Mouse (Mus musculus) cerebellum, postnatal 14 days (tissue): ENCODE results near the gene Olfr317.
"Not testable (repeated sequence)": the region's sequence is repeated elsewhere in the genome, so short reads cannot be mapped to it uniquely, and the experiment has no call there.

ENCODE experiments used
- DNase-seq, 2 experiments: peaks; one replicate each; pipeline ENCODE4 v3.0.0; 2021; ENCODE audit warnings: mixed read lengths in 2 of 2

Olfr317 gene

DNA sequence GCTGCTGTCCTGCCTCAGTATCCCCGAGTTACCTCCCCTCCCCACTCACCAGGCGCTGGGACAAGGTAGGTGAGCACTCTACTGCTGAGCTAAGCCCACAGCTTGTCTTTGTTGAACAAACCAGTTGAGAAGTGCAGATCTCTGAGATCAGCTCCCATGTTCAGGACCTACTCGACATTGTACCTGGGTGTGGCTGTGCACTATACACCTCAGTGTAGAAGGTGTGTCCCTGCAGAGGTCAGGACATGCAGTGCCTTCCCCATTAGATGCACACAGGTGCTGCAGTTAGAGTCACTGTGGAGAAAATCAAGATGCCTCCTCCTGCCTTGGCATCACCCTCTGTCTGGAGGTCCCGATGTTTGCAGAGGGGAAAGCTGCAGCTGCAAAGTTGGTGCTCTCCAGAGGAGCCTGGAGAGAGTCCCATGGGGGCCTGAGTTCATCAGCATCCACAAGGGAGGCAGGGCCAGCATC is at the start of gene Olfr317:
Gene Olfr317, minus strand, starts transcription at position 421 of the 471 bp plus-strand sequence.
- DNase-seq, result no peak

DNA sequence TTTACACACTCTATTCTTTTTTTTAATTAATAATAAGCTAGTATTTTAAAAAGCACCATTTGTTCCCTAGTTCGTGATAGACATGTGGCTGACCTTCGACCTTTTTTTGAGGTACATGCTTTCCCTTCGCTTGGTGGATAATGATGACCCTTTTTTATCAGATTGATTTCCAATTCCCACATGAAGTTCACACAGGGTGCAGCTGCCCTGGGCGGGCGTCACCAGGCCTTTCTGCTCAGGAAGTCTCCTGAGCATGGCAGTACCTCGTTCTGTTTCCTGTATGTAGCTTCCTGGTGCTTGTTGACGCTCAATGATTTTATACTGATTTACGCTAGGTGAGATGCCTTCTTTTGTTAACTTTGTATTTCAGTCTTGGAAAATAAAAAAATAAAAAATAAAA is 49.3 kb upstream of the Olfr317 start:
- no peak for DNase-seq

DNA sequence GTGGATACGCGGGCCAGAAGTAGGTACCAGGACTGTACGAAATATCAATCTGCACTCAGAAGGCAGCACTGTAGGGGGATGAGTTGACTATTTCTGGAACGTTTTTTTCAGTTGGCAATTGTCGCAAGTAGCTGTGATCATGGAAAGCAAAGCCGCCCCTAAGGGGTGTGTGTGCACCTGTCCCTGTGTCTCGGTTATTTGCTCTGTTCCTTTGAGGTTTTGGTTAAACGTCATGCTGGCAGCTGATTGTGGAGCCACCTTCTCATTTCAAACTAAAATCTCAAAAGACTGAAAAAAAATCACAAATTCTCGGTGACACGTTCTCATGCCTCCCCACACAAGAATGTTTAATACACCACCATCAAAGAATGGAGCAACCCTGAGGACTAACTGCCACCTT is 48.6 kb upstream of the Olfr317 start:
- DNase-seq, result no peak

DNA sequence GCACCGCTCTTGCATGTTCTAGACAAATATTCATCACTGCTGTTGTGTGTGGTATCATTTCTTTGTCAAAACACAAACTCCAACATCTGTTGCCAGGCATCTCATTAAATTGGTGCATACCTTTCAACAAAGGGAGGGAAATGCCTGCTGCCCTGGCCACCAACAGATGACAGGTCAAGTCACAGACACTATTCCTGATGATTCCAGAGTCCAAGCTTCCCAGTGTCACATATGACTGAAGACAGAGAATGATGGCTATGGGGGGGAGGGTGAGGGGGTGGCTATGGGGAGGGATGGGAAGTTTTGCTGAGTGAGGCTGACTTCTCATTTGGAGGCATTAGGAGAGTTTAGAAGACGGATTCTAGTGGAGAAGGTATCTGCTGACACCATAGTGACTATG is 45.2 kb upstream of the Olfr317 start:
- no peak for DNase-seq

DNA sequence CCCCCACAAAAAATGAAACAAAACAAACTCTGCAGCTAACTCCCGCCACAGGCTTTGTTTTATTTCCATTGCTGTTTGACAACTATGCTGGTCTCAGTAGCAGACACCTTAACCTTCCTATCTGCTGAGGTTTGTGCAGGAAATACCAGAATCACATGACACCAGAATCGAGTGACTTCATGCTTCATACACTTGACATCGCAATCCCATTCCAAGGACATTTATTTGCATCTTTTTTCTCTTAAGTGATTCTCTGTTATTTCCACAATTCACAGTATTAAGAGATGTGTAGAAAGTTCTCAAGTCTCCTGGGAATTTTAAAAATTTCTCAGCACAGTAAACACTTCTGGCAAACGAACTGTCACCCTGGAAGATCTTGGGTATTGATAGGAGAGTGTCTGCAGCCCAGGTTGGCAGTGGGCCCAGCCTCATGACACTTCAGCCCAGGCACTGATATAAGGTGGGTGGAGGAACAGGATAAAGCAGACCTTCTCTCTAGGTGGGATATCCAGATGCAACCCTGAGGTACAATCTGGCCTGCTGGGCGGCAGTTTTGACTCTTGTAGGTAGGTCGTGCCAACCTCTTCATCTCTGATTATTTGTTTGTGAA is 43.6 kb upstream of the Olfr317 start, which contains the start of gene Olfr314:
Gene Olfr314, plus strand, starts transcription at position 473 of the 610 bp plus-strand sequence.
- DNase-seq, result no peak

DNA sequence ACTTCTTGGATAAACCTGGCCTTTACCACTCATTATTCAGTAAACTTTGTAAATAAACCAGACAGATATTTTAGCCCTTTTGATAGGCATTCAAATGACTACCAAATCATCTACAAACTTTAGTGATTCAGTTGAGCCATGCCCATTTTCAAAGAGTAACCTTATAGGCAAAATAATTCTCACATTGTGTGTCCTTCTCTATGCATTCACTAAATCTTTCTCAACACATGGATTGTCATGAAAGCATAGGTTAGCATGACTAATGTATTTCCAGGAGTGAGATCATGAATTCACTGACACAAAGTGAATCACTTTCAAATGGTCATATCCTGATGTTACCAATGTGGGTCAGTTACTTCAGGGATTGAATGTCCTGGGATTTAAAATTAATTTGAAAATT is 33.9 kb upstream of the Olfr317 start, which contains the start of gene Olfr315:
Gene Olfr315, plus strand, starts transcription at position 301 of the 400 bp plus-strand sequence.
- no peak for DNase-seq

DNA sequence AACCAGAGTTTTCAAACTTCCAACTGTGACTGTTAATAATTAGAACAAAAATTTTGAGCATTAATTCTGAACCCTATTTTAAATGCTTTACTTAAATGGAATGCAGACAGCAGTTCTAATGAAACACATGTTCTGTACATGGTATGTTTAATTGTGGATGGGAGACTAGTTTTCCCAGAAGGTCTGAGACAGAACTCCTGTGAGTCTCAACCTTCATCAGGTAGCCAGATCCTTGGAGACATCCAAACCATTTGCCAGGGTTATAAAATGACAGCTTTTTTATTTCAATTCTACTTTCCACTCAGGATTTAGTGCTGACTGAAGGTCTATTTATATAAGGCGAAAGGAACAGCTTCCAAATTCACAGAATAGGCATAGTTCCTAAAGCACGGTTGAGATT is 13.4 kb upstream of the Olfr317 start, which contains the start of gene Olfr316:
Gene Olfr316, plus strand, starts transcription at position 301 of the 400 bp plus-strand sequence.
- DNase-seq, result no peak

DNA sequence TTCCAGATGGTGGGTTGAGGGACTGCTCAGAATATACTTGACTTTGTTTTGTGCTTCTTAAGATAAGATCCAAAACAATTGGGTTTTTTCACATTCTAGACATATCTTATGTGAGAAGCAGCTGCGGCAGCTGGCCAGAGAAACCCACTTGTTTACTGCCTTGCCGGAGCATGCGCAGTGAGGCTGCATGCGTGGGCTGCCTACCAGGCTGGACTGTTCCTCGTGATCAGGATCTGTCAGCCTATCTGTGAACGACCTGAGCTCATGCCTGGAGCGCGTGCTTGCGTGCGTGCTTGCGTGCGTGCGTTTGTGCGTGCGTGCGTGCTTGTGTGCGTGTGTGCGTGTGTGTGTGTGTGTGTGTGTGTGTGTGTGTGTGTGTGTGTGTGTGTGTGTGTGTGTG is 12.1 kb upstream of the Olfr317 start:
- DNase-seq, result not testable (repeated sequence)

DNA sequence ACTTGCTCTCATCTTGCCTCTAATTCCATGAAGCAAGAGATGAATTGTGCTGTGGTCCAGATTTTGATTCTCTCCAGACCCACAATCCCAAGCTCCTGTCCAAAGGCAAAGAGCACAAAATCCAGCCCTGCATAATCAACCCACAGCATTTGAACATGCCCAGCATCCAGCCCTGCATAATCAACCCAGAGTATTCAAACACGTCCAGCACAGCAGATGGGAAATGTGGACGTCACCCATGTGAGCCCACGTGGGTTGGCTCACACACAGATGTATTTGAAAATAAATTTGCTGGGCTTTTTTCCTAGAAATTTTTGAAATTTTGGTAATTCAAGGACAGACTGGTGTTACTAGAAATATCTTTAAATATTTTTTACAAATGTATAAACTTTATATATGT is 5.6 kb downstream of the Olfr317 start:
- peak; percentile 27 to 29 for DNase-seq

DNA sequence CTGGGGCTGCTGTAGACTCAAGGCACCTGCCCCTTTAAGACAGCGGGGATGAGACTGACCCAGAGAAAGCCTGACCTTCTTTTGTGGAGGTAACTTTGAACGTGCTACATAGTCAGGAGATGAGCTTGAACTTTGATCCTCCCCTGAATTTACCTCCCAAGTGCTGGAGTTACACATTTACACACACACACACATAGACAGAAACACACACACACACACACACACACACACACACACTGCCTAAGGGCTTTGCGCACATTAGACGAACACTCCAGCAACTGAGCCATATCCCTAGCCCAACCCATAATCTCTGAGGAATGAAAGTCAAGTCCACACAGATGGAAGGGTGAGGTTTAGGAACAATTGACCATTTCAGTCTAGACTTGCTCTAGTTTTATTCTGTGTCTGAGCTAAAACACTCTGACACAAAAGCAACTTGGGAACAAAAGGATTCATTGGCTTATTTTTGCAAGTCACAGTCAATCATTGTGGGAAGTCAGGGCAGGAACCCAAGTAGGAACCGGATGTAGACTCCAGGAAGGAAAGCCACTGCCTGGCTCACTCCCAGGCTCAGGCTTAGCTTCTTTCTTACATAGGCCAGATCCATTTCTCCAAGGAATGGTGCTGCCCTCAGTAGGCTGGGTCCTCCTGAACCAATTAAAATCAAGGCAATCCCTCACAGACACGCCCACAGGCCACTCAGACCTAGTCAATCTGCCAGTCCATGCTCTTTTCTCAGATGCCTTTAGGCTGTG is 10.9 kb downstream of the Olfr317 start:
- DNase-seq, result not testable (repeated sequence)

DNA sequence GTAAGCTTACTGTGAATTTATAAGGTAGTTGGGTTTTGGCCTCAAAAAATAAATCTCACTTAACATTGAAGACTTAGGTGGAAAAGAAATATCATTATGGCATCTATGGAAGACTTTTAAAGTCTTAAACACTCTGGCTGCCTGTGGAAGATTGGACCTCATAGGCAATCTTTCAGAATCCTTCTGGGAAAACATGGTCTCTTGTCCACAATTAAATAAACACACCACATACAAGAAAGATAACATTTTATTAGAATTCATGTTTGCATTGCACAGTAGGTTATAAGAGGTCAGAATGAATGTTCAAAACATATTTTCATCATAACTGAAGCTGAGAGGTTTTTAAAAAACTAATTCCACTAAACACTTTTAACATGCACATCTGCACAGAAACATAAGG is 15.1 kb downstream of the Olfr317 start, which contains the start of gene Olfr318:
Gene Olfr318, minus strand, starts transcription at position 101 of the 400 bp plus-strand sequence.
- no peak for DNase-seq

DNA sequence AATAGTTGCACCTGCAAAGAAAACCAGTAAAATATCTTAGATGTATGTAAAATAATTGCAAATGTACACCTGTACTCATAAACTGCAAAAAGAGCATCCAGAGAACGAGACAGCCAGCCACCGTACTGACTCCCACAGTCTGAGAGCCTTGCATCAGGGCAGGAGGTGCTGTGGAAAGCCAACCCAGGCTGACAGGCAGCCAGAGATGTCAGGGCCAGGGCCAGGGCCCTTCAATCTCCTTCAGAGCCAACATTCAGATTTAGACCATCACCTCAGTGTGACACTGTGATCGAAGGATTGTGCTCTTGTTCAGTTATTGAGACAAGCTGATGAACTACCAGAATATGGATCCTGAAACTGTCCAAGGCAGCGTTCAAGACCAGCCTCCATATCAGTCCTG is 19.3 kb downstream of the Olfr317 start:
- DNase-seq, result no peak

DNA sequence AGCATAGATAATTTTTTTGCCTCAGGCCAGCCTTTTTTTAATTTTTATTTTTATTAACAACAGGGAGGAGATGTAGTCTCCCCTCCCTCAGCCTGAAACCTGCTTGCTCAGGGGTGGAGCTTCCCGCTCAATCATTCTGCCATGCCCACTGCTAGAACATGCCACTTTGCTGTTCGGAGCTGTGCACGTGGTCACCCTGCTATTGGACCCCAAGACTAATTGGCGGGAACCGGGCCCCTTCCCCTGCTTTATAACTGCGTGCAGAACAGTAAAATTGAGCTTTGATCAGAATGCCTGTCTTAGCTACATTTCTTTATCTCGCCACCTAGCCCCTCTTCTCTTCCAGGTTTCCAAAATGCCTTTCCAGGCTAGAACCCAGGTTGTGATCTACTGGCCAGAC is 21.3 kb downstream of the Olfr317 start:
- DNase-seq, result not testable (repeated sequence)

DNA sequence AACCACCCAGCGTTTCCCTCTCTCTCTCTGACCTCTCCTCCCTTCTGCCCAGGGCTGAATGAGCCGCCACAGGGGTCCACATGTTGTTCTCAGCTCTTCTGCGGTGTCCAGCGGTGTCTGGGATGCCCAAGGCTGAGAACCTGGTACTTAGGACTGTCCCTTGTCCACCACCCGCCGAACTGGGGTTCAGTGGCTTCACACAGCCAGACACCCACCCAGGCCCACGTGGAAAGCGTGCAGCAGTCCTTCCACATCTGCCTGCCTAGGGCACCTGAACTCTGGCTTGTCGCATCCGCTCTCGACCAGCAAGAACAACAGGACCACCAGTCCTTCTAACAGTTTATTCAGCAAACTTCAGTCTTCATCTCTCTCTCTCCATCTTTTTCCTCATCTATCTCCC is 29.9 kb downstream of the Olfr317 start:
- no peak for DNase-seq

DNA sequence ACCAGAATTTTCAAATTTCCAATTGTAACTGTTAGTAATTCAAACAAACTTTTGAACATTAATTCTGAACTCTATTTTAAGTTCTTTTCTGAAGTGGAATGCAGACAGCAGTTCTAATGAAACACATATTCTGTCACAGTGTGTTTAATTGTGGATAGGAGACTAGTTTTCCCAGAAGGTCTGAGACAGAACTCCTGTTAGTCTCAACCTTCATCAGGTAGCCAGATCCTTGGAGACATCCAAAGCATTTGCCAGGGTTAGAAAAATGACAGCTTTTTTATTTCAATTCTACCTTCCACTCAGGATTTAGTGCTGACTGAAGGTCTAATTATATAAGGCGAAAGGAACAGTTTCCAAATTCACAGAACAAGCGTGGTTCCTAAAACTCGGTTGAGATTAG is 40.1 kb downstream of the Olfr317 start, which contains the start of gene Olfr319:
Gene Olfr319, plus strand, starts transcription at position 301 of the 400 bp plus-strand sequence.
- no peak for DNase-seq
